Mouse (Mus musculus): Measurements from ENCODE around the gene Dclre1b. TPM values are rescaled to one million over a fixed set of nuclear protein-coding genes. Genes with fewer than 3 reads are reported as not detected.
"Not testable (repeated sequence)": the region's sequence is repeated elsewhere in the genome, so short reads cannot be mapped to it uniquely, and the experiment has no call there.

The Dclre1b gene
- total and polyA plus RNA-seq, 3 experiments = 6.9 to 12.0 (median 10.7) TPM

DNA sequence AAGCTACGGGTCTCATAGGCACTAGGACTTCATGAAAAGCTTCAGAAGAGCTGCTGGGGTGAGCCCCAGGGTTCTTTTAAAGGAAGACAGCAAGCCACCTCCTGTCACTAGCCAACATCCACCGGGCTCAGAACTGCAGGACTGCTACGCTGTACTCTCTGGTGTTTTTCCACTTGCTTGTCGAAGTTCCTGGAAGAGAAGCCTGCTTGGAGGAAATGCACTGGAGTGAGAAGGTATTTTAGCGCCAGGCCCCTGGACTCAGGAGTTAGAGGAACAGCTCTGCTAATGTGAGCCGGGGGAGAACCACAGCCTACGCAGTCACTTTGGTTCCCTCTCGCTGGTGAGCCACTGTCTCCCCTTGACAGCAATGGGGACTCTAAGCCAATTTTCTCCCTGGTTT, 6.4 kb downstream of the Dclre1b start:
- no peak for TF ChIP-seq POLR2A (IDR thresholded peaks at IDR 0.05; ENCODE audit: insufficient read depth, low read depth, low read length)
- no peak for TF ChIP-seq EP300 (IDR thresholded peaks at IDR 0.05; ENCODE audit: insufficient read depth, low read depth, low read length)
- TF ChIP-seq CTCF (IDR thresholded peaks at IDR 0.05) = no peak
- H3K4me3 ChIP-seq = no peak overlapping the region
- 58% methylated on average over 8 of the region's 8 CpGs for WGBS
- peak overlapping the region; percentile 91 for H3K27ac ChIP-seq
- no peaks in the 10 kb centered on the region for H3K27me3 ChIP-seq (ENCODE audit: control insufficient read depth, insufficient read depth, low read length)
- peaks cover 20% of the 10 kb centered on the region for H3K4me1 ChIP-seq (ENCODE audit: control insufficient read depth, insufficient read depth, low read length)
- peaks cover 22% of the 10 kb centered on the region for H3K36me3 ChIP-seq (ENCODE audit: control insufficient read depth, insufficient read depth, low read length)
- H3K9ac ChIP-seq (ENCODE audit: low read depth, low read length) = peak overlapping the region; percentile 18; the same call in 1 of the 2 replicates
- DNase-seq = peak in 1 of 2 experiments; percentile 39
- no peaks in the 10 kb centered on the region for H3K79me2 ChIP-seq (replicated peaks; ENCODE audit: control insufficient read depth, insufficient read depth, low read length)
- intact Hi-C loops (cut with DNase I) = loop anchor here (1.0 kb wide), 1 partner anchor 12 kb away; the partner anchor contains the start of gene Hipk1

- Histone ChIP-seq H3K79me2 (replicated peaks; ENCODE audit: control insufficient read depth, insufficient read depth, low read length) (no peaks in the 10 kb centered on the region), H3K27me3 (ENCODE audit: control insufficient read depth, insufficient read depth, low read length) (no peaks in the 10 kb centered on the region), H3K9ac (ENCODE audit: low read depth, low read length) (peak overlapping the region; percentile 66), H3K4me3 (peak overlapping the region; percentile 25; the same call in 1 of the 2 replicates), H3K4me1 (ENCODE audit: control insufficient read depth, insufficient read depth, low read length) (peaks cover 20% of the 10 kb centered on the region), H3K27ac (peak overlapping the region; percentile 91), H3K36me3 (ENCODE audit: control insufficient read depth, insufficient read depth, low read length) (peaks cover 22% of the 10 kb centered on the region)
- TF ChIP-seq POLR2A (IDR thresholded peaks at IDR 0.05; ENCODE audit: insufficient read depth, low read depth, low read length) = peak; percentile 55
- TF ChIP-seq CTCF (IDR thresholded peaks at IDR 0.05) = no peak
- peak; percentile 49 for TF ChIP-seq EP300 (IDR thresholded peaks at IDR 0.05; ENCODE audit: insufficient read depth, low read depth, low read length)
- intact Hi-C loops (cut with DNase I) = loop anchor here (1.0 kb wide), 1 partner anchor 11 kb away; the partner anchor contains the start of gene Hipk1
- WGBS = 1% methylated on average over 10 of the region's 10 CpGs
- DNase-seq = peak; percentile 83 to 91
Observed at GRCm38 (mm10) chr3:103801631-103802531, 7.4 kb downstream of the Dclre1b start.

DNA sequence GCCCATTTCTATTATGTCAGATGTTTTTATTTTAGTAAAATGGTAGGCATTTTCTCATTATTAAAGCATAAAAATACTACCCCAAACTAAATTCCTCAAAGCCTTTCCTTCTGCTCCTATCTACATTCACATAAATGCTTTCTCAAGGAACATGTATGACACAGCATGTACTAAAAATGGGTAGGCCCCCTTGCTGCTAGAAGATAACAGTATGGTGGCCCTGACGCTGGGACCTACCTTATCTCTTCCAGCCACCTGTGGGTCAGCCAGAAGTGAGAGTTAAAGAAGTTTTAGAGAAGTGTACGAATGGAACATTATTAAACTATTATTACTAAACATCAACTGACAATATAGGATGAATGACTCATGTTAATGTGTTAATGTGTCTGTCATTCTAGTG, 9.7 kb downstream of the Dclre1b start:
- Histone ChIP-seq H3K4me3 (no peak overlapping the region), H3K79me2 (replicated peaks; ENCODE audit: control insufficient read depth, insufficient read depth, low read length) (no peaks in the 10 kb centered on the region), H3K4me1 (ENCODE audit: control insufficient read depth, insufficient read depth, low read length) (peaks cover 20% of the 10 kb centered on the region), H3K36me3 (ENCODE audit: control insufficient read depth, insufficient read depth, low read length) (peaks cover 21% of the 10 kb centered on the region), H3K27ac (no peak overlapping the region), H3K27me3 (ENCODE audit: control insufficient read depth, insufficient read depth, low read length) (no peaks in the 10 kb centered on the region), H3K9ac (ENCODE audit: low read depth, low read length) (no peak overlapping the region)
- WGBS = 54% methylated on average over 2 of the region's 2 CpGs
- DNase-seq = no peak
- intact Hi-C loops (cut with DNase I) = no loop called here
- TF ChIP-seq CTCF (IDR thresholded peaks at IDR 0.05) (no peak), EP300 (IDR thresholded peaks at IDR 0.05; ENCODE audit: insufficient read depth, low read depth, low read length) (no peak), POLR2A (IDR thresholded peaks at IDR 0.05; ENCODE audit: insufficient read depth, low read depth, low read length) (no peak)

- DNase-seq = no peak
- no peak overlapping the region for H3K27ac ChIP-seq
- intact Hi-C loops (cut with DNase I) = no loop called here
- whole genome bisulfite sequencing = 59% methylated on average over 2 of the region's 2 CpGs
- H3K27me3 ChIP-seq (ENCODE audit: control insufficient read depth, insufficient read depth, low read length) = no peaks in the 10 kb centered on the region
- no peak overlapping the region for H3K9ac ChIP-seq (ENCODE audit: low read depth, low read length)
- H3K4me1 ChIP-seq (ENCODE audit: control insufficient read depth, insufficient read depth, low read length) = peaks cover 10% of the 10 kb centered on the region
- H3K36me3 ChIP-seq (ENCODE audit: control insufficient read depth, insufficient read depth, low read length) = peaks cover 7% of the 10 kb centered on the region
- H3K79me2 ChIP-seq (replicated peaks; ENCODE audit: control insufficient read depth, insufficient read depth, low read length) = no peaks in the 10 kb centered on the region
- H3K4me3 ChIP-seq = no peak overlapping the region
- TF ChIP-seq CTCF (IDR thresholded peaks at IDR 0.05) (no peak), POLR2A (IDR thresholded peaks at IDR 0.05; ENCODE audit: insufficient read depth, low read depth, low read length) (no peak), EP300 (IDR thresholded peaks at IDR 0.05; ENCODE audit: insufficient read depth, low read depth, low read length) (no peak)
Observed at GRCm38 (mm10) chr3:103796389-103796788, 12.9 kb downstream of the Dclre1b start.

DNA sequence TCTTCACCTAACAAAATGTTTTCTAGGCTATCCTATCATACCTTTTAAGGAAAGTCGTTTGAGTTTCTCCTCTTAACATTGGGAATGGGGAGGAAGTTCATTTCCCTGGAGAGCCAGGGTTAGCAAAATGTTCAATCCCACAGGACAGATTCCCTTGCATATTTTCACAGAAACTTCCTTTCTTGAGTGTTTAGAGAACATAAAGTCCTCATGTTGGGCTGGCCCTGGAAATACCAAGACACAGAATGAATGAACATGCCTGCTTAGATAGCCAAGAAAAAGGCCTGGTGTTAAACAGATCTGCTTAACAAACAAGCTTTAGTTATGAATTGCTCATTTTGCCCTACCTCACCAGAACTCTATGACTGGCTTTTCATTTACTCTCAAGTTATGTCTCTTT, 16.7 kb downstream of the Dclre1b start:
- Histone ChIP-seq H3K4me1 (ENCODE audit: control insufficient read depth, insufficient read depth, low read length) (peaks cover 17% of the 10 kb centered on the region), H3K79me2 (replicated peaks; ENCODE audit: control insufficient read depth, insufficient read depth, low read length) (no peaks in the 10 kb centered on the region; the same call in 1 of the 2 replicates), H3K27me3 (ENCODE audit: control insufficient read depth, insufficient read depth, low read length) (no peaks in the 10 kb centered on the region), H3K4me3 (no peak overlapping the region), H3K36me3 (ENCODE audit: control insufficient read depth, insufficient read depth, low read length) (peaks cover 15% of the 10 kb centered on the region), H3K9ac (ENCODE audit: low read depth, low read length) (no peak overlapping the region), H3K27ac (peak overlapping the region; percentile 97)
- TF ChIP-seq EP300 (IDR thresholded peaks at IDR 0.05; ENCODE audit: insufficient read depth, low read depth, low read length) = 0 out of 2 replicates have a peak, but pooled peaks have one; percentile 12
- TF ChIP-seq POLR2A (IDR thresholded peaks at IDR 0.05; ENCODE audit: insufficient read depth, low read depth, low read length) = no peak
- no peak for TF ChIP-seq CTCF (IDR thresholded peaks at IDR 0.05)
- intact Hi-C loops (cut with DNase I) = no loop called here
- 35% methylated on average over 1 of the region's 1 CpGs for WGBS
- no peak for DNase-seq

- WGBS = 71% methylated on average over 5 of the region's 5 CpGs
- peaks cover 21% of the 10 kb centered on the region for H3K4me1 ChIP-seq (ENCODE audit: control insufficient read depth, insufficient read depth, low read length)
- H3K27ac ChIP-seq = peak overlapping the region; percentile 97
- H3K27me3 ChIP-seq (ENCODE audit: control insufficient read depth, insufficient read depth, low read length); H3K9ac ChIP-seq (ENCODE audit: low read depth, low read length); intact Hi-C loops (cut with DNase I); DNase-seq; H3K79me2 ChIP-seq (replicated peaks; ENCODE audit: control insufficient read depth, insufficient read depth, low read length): not testable (repeated sequence)
- H3K4me3 ChIP-seq = peak overlapping the region; percentile 93
- peaks cover 18% of the 10 kb centered on the region for H3K36me3 ChIP-seq (ENCODE audit: control insufficient read depth, insufficient read depth, low read length)
Observed at GRCm38 (mm10) chr3:103792111-103792406, 17.2 kb downstream of the Dclre1b start.

Measured in heart, adult 2 months (tissue).